Mouse (Mus musculus) erythroblast, embryonic 14.5 days (primary cell): Measurements from ENCODE around the gene Nup98.

ENCODE experiments used
- GATA1 ChIP-seq: IDR thresholded peaks from 2 replicates; pipeline ENCODE4 v1.6.1; 2012; ENCODE audit warnings: low read length, inconsistent platforms, mixed read lengths
- TAL1 ChIP-seq: IDR thresholded peaks from 3 replicates; pipeline ENCODE4 v1.6.1; 2012; ENCODE audit warnings: low read length, inconsistent platforms, mixed read lengths

- no peak for TF ChIP-seq TAL1
- no peak for TF ChIP-seq GATA1
Measured at GRCm38 (mm10) chr7:102078517-102078916, 131.5 kb downstream of the Nup98 start.
